Mouse (Mus musculus) intestine, embryonic 15.5 days (tissue): ENCODE measurements around the gene Invs. TPM values are rescaled to one million over a fixed set of nuclear protein-coding genes. Genes with fewer than 3 reads are reported as not detected.
A peak's percentile ranks its signal among the peaks of the same experiment; 100 is the strongest.

ENCODE experiments used
- ATAC-seq: fragments of 200-750 bp; cut with Nextera tagmentation; 2 replicates; pipeline ENCODE4 v1.8.0; 2017; ENCODE audit warnings: moderate TSS enrichment, moderate library complexity
- H3K27ac ChIP-seq: fragments of 300-500 bp; sonication (generic); 2 replicates; pipeline ENCODE4 v1.5.1; 2015; ENCODE audit warnings: mild to moderate bottlenecking, inconsistent platforms
- H3K27me3 ChIP-seq: fragments of 300-500 bp; sonication (generic); replicated peaks from 2 replicates; pipeline ENCODE4 v1.6.1; 2015; ENCODE audit warnings: inconsistent platforms
- H3K36me3 ChIP-seq: fragments of 300-500 bp; sonication (generic); 2 replicates; pipeline ENCODE4 v1.6.1; 2015; ENCODE audit warnings: inconsistent platforms
- H3K4me1 ChIP-seq: fragments of 300-500 bp; sonication (generic); replicated peaks from 2 replicates; pipeline ENCODE4 v1.6.1; 2015; ENCODE audit warnings: inconsistent platforms
- H3K4me2 ChIP-seq: fragments of 300-500 bp; sonication (generic); replicated peaks from 2 replicates; pipeline ENCODE4 v1.6.1; 2015; ENCODE audit warnings: mild to moderate bottlenecking, inconsistent platforms
- H3K4me3 ChIP-seq: fragments of 300-500 bp; sonication (generic); replicated peaks from 2 replicates; pipeline ENCODE4 v1.5.1; 2015; ENCODE audit warnings: inconsistent platforms
- H3K9ac ChIP-seq: fragments of 300-500 bp; sonication (generic); 2 replicates; pipeline ENCODE4 v1.6.1; 2015; ENCODE audit warnings: inconsistent platforms
- H3K9me3 ChIP-seq: fragments of 300-500 bp; sonication (generic); 2 replicates; pipeline ENCODE4 v1.6.1; 2016; ENCODE audit warnings: inconsistent platforms
- WGBS: fragments of 180-500 bp; shearing (Covaris S2); methylation state at CpG from one replicate; pipeline ENCODE4 v1.1.7; 2015; 5-methylcytosine and 5-hydroxymethylcytosine counted together
- polyA plus RNA-seq: library from polyadenylated mRNA; unstranded; fragments of >200 nt; fragmentation: Nextera tagmentation; extraction: Ambion mirVana; gene quantifications from 2 replicates; pipeline ENCODE4 v1.2.1, GENCODE M21; 2015

Invs gene
- polyA plus RNA-seq, 1 experiment from 2014 or later: 6.6 TPM

DNA sequence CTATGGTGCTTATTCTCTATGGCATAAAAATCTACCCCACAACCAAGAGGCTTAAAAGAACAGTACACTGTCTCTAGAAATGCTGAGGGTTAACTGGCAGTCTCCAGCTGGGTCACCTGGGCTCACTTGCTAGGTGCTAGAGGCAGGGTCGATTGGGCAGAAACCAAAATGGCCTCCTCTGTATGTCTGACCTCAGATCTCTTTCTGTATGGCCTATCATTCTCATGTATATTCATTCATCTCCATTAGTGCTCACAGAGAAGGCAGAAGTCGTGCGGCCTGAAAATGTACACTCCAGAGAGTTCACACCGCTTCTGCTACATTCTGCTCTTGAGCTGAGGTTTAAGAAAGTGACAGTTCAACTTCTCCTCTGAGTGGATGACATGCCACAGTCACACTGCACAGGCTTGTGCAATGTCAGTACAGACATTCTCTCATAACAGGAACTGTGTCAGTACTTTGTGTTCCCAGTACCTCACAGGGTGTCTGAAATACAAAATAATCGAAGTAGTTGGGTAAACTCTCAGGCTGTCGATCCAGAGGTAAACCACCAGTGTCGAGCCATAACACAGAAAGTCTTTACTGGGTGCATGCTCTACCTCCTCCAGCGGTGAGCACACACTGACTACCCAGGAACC, 139.4 kb downstream of the Invs start:
- 93% methylated on average over 8 of the region's 8 CpGs for WGBS
- Histone ChIP-seq H3K9me3 (no peaks in the 10 kb centered on the region), H3K27ac (no peak overlapping the region), H3K4me1 (no peaks in the 10 kb centered on the region), H3K9ac (no peak overlapping the region), H3K4me3 (no peak overlapping the region), H3K27me3 (no peaks in the 10 kb centered on the region), H3K4me2 (no peak overlapping the region), H3K36me3 (peaks cover 3% of the 10 kb centered on the region; the same call in 1 of the 2 replicates)
- ATAC-seq: no peak

DNA sequence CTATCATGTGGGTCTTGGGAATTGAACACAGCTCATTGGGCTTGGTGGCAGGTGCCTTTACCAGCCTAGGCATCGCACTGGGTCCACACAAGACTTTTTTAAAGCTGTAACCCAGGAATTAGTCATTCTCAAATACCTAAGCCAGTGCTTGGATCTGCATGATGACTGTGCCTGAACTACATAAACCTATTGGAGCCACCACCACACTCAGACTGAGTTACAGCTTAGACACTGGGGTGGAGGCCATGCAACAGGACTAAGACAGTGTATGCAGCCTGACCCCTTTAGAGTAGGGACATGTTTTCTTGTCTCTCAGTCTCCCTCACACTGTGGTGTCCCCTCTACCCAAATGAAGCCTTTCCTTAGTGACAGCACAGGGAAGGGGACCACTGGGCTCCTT, 143.1 kb downstream of the Invs start:
- Histone ChIP-seq H3K4me1 (no peaks in the 10 kb centered on the region), H3K27me3 (no peaks in the 10 kb centered on the region), H3K9me3 (no peaks in the 10 kb centered on the region), H3K4me3 (no peak overlapping the region), H3K36me3 (peaks cover 3% of the 10 kb centered on the region; the same call in 1 of the 2 replicates), H3K27ac (no peak overlapping the region), H3K9ac (no peak overlapping the region), H3K4me2 (no peak overlapping the region)
- WGBS: 97% methylated on average over 1 of the region's 1 CpGs
- ATAC-seq: no peak

DNA sequence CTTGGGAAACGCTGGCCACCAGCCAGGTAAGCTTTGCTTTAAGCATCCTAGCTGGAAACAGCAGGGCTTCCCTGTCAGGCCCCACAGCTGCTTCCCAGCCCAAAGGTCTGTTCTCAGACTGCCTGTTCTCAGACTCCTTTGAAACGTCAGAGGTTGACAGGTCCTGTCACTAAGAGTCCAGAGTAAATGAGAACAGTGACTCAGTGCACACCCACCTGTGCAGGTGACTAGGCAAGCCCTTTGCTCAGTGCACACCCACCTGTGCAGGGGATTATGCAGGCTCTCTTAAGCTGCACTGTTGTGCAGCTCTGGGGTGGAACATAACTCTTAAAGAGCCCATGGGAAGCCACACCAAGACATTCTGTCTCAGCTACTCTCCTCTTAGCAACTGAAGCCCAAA, 144.2 kb downstream of the Invs start:
- H3K27ac ChIP-seq: no peak overlapping the region

DNA sequence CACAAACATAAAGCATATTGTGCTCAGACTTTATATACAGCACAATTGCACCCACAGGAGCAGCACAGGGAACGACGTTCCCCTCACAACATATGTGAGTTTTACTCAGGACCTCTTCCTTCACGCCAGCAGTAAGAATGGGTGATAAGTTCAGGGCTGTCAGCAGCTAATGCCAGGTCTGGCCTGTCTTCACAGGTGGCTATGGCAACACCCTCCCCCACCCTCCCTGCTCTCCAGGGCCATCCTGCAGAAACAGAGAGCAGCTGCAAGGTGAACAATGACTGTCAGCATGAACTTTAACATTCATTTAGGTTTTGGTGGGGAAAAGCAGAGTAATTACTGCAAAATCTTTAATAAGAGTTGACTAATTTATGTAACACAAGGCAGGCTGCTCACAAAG, 147.9 kb downstream of the Invs start:
- H3K9me3 ChIP-seq: no peaks in the 10 kb centered on the region

More for the DNA sequence above, 144.2 kb downstream of the Invs start:
- ATAC-seq: peak; percentile 60
- Histone ChIP-seq H3K9ac (no peak overlapping the region), H3K9me3 (no peaks in the 10 kb centered on the region), H3K36me3 (peaks cover 3% of the 10 kb centered on the region; the same call in 1 of the 2 replicates), H3K27me3 (no peaks in the 10 kb centered on the region), H3K4me2 (no peak overlapping the region), H3K4me1 (0 out of 2 replicates have a peak, but pooled peaks cover 5% of the 10 kb centered on the region), H3K4me3 (no peak overlapping the region)
- 39% methylated on average over 2 of the region's 2 CpGs for WGBS

GRCm38 (mm10) chr4:48428054-48428453, 148.5 kb downstream of the Invs start:
- WGBS: 60% methylated on average over 2 of the region's 2 CpGs
- Histone ChIP-seq H3K4me2 (no peak overlapping the region), H3K36me3 (peaks cover 18% of the 10 kb centered on the region), H3K9me3 (no peaks in the 10 kb centered on the region), H3K9ac (no peak overlapping the region), H3K4me3 (no peak overlapping the region), H3K27me3 (no peaks in the 10 kb centered on the region), H3K4me1 (0 out of 2 replicates have a peak, but pooled peaks cover 5% of the 10 kb centered on the region), H3K27ac (no peak overlapping the region)
- ATAC-seq: no peak; the same call in 1 of the 2 replicates

More for the DNA sequence above, 147.9 kb downstream of the Invs start:
- no peak overlapping the region for H3K9ac ChIP-seq
- H3K36me3 ChIP-seq: peaks cover 16% of the 10 kb centered on the region
- 0 out of 2 replicates have a peak, but pooled peaks cover 5% of the 10 kb centered on the region for H3K4me1 ChIP-seq
- H3K4me3 ChIP-seq: no peak overlapping the region
- H3K27ac ChIP-seq: no peak overlapping the region
- ATAC-seq: no peak
- WGBS: 57% methylated on average over 3 of the region's 3 CpGs
- no peaks in the 10 kb centered on the region for H3K27me3 ChIP-seq
- no peak overlapping the region for H3K4me2 ChIP-seq

DNA sequence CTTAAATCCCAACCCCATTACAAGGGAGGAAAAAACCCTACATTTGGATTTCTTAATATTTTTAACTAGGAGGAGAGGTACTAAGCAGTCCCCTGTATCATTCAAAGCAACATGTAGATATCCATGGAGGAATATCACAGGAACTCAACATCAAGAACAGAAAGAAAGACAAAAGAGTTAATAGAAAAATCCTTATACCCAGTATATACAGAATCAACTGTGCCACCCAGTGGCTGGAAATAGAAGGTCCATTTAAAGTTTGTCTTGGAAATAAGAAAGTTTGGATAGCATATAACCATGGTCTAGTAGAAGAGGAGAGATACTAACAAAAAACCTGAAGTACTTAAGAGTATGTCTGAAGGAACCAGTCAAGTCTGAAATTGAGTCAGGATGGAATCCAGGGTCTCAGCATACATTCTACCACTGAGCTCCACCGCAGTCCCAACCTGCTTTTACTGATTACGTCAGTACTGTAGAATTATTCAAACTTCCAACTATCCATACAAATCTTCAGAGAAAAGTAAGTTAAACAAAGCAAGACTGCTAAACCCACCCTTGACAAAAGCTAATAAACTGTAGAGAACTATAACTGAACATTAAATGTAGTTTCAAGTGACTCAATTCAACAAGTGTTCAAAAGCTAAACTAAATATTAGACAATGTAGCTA, 174.7 kb downstream of the Invs start:
- H3K4me1 ChIP-seq: no peaks in the 10 kb centered on the region
- peaks cover 21% of the 10 kb centered on the region; the same call in 1 of the 2 replicates for H3K36me3 ChIP-seq
- no peaks in the 10 kb centered on the region for H3K27me3 ChIP-seq
- WGBS: 96% methylated on average over 2 of the region's 2 CpGs
- ATAC-seq: no peak
- H3K4me2 ChIP-seq: no peak overlapping the region
- no peaks in the 10 kb centered on the region for H3K9me3 ChIP-seq
- no peak overlapping the region for H3K9ac ChIP-seq
- no peak overlapping the region for H3K27ac ChIP-seq
- H3K4me3 ChIP-seq: no peak overlapping the region

DNA sequence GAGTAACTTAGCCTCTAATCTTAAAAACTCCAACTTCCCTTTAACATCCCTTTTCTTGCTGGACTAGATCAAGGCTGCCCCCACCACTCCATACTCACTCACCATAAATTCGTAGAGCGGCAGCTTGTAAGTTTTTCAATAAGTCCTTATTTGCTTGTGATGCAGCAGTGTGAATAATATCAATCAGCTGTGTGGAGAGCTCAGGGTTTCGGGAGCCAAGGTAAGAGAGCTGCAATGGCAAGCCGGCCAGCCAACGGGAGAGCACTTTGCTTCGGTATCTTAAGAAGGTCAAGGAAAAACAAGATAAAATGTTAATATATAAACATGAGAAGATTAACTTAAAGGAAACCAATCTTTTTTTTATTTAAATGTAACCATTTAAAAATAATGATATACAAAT, 178.9 kb downstream of the Invs start:
- H3K4me1 ChIP-seq: no peaks in the 10 kb centered on the region
- H3K4me3 ChIP-seq: no peak overlapping the region
- H3K27me3 ChIP-seq: no peaks in the 10 kb centered on the region
- H3K36me3 ChIP-seq: peaks cover 18% of the 10 kb centered on the region
- no peak overlapping the region for H3K9ac ChIP-seq
- no peak for ATAC-seq
- WGBS: 93% methylated on average over 6 of the region's 6 CpGs
- H3K9me3 ChIP-seq: no peaks in the 10 kb centered on the region
- no peak overlapping the region for H3K4me2 ChIP-seq
- no peak overlapping the region for H3K27ac ChIP-seq

- Histone ChIP-seq H3K4me3 (no peak overlapping the region), H3K27ac (no peak overlapping the region), H3K9ac (no peak overlapping the region), H3K36me3 (peaks cover 13% of the 10 kb centered on the region), H3K27me3 (no peaks in the 10 kb centered on the region), H3K9me3 (no peaks in the 10 kb centered on the region), H3K4me1 (no peaks in the 10 kb centered on the region), H3K4me2 (no peak overlapping the region)
- WGBS: 74% methylated on average over 1 of the region's 1 CpGs
- ATAC-seq: no peak
These were observed 181.5 kb downstream of the Invs start for GRCm38 (mm10) chr4:48461060-48461459.

DNA sequence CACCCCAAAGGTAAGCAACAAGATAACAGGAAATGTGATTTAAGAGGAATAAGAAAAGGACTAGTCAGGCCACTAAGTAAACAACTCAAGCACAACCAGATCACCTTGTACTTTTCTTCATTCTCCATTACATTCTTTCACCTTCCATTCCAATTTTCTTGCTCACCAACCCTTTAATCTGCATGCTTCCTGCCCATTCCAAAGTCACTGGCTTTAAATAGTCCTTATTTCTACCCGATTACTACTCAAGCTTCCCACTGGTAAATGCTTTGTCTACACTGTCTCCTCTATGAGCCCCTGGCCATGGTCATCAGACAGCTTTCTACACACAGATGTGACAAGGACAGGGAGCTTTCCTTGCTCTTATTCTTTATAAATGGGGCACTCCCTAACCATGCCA, 191.4 kb downstream of the Invs start:
- Histone ChIP-seq H3K27me3 (no peaks in the 10 kb centered on the region), H3K9me3 (no peaks in the 10 kb centered on the region), H3K9ac (no peak overlapping the region), H3K36me3 (peaks cover 12% of the 10 kb centered on the region; the same call in 1 of the 2 replicates), H3K4me1 (peaks cover 4% of the 10 kb centered on the region), H3K27ac (no peak overlapping the region), H3K4me3 (no peak overlapping the region), H3K4me2 (peak overlapping the region; percentile 63)
- no peak for ATAC-seq
- 56% methylated on average over 1 of the region's 1 CpGs for WGBS

- Histone ChIP-seq H3K4me1 (peaks cover 4% of the 10 kb centered on the region), H3K27me3 (no peaks in the 10 kb centered on the region), H3K9ac (peak overlapping the region; percentile 93), H3K36me3 (peaks cover 8% of the 10 kb centered on the region; the same call in 1 of the 2 replicates), H3K4me2 (peak overlapping the region; percentile 63), H3K27ac (0 out of 2 replicates have a peak overlapping the region, but pooled peaks have one; percentile 82), H3K9me3 (no peaks in the 10 kb centered on the region), H3K4me3 (peak overlapping the region; percentile 81)
- ATAC-seq: 0 out of 2 replicates have a peak, but pooled peaks have one; percentile 7
- WGBS: 7% methylated on average over 12 of the region's 12 CpGs
These were observed 192.7 kb downstream of the Invs start for GRCm38 (mm10) chr4:48472052-48472791.

DNA sequence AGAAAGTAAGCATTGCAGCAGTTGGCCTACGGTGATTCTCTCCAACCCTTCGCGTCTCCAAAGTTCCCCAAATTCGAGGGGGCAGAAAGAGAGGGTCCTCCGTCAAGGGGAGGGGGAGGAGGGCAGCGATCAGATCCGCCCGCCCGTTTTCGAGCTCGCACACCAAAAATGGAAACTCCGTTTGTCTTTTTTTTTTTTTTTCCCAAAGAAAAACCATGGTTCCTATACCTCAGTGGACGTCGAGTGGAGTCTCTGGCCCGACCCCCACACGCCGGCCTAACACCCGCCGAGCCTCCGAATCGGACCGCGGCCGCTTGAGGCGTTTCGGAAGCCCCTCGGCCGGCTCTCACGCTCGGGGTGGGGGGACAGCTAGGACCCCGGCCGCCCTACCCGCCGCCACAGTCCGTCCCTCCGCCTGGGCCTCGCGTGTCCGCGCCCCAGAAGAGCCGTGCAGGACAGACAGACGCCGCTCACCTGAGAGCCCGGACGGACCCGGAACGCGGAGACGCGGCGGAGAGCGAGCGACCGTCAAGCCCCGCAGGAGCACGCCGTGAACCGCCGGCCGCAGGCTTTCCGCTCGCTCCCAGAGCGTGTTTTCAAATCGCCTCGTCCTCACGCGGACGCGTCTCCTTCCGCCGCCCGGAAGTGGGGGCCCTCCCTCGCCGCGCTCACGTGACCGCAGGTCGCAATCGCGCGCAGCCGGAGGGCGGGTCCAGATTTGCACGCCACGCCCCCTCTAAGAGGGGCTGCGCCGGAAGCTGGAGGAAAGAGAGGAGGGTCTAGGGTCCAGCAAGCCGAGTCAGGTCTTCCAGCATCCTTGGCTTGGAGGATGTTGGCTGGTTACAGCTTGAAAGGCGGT, 193.5 kb downstream of the Invs start, which contains the start of gene Tex10:
TSS of gene Tex10 (minus strand) at position 668 of the 859 bp plus-strand sequence.
- peak within 1 kb of the TSS; percentile 82 for H3K27ac ChIP-seq
- peak within 1 kb of the TSS; percentile 81 for H3K4me3 ChIP-seq
- H3K4me1 ChIP-seq: peaks cover 4% of the 10 kb centered on the region
- peak within 1 kb of the TSS; percentile 93 for H3K9ac ChIP-seq
- peak; percentile 96 for ATAC-seq
- peak within 1 kb of the TSS; percentile 63 for H3K4me2 ChIP-seq
- WGBS: under 1% methylated on average over 89 of the region's 89 CpGs
- no peaks in the 10 kb centered on the region for H3K27me3 ChIP-seq
- H3K36me3 ChIP-seq: peaks cover 7% of the 10 kb centered on the region; the same call in 1 of the 2 replicates
- H3K9me3 ChIP-seq: no peaks in the 10 kb centered on the region
